Mouse (Mus musculus) cerebellum, adult 2 months (tissue): ENCODE measurements around the gene Gucy2g.

Experiments used
- CTCF ChIP-seq: fragments of 200-500 bp; IDR thresholded peaks from 2 replicates; pipeline ENCODE4 v1.5.1; 2011; ENCODE audit warnings: low read depth, mild to moderate bottlenecking, control low read depth, low read length, moderate library complexity, borderline replicate concordance; ENCODE audit not compliant: insufficient read depth
- POLR2A ChIP-seq: fragments of 200-500 bp; IDR thresholded peaks from 2 replicates; pipeline ENCODE4 v1.6.1; 2011; ENCODE audit warnings: low read length, control low read depth, borderline replicate concordance; ENCODE audit not compliant: insufficient read depth

- TF ChIP-seq CTCF (no peak), POLR2A (no peak)
These were observed 12.2 kb upstream of the Gucy2g start for GRCm38 (mm10) chr19:55253239-55253569.
